Mouse (Mus musculus) kidney, postnatal 14 days (tissue): ENCODE results near the gene Krt79.

Experiments
- DNase-seq: peaks from one replicate; pipeline ENCODE4 v3.0.0; 2022; ENCODE audit warnings: mixed read lengths

The Krt79 gene

GRCm38 (mm10) chr15:101940274-101940829 lies at the start of gene Krt79:
Krt79 (minus strand) TSS chr15:101940324.
- DNase-seq: no peak

- DNase-seq: no peak
These were observed 48.6 kb upstream of the Krt79 start for GRCm38 (mm10) chr15:101988714-101989113.

GRCm38 (mm10) chr15:101988119-101988518 lies 48.0 kb upstream of the Krt79 start:
- DNase-seq: peak; percentile 83

- no peak for DNase-seq
These were observed 44.6 kb upstream of the Krt79 start for GRCm38 (mm10) chr15:101984746-101985145.

- peak; percentile 94 for DNase-seq
These were observed 44.0 kb upstream of the Krt79 start for GRCm38 (mm10) chr15:101983949-101984601.

- DNase-seq: no peak
These were observed 43.3 kb upstream of the Krt79 start for GRCm38 (mm10) chr15:101983315-101983948.

- peak; percentile 88 for DNase-seq
These were observed 40.7 kb upstream of the Krt79 start for GRCm38 (mm10) chr15:101980849-101981248.

GRCm38 (mm10) chr15:101977043-101977726 lies 37.1 kb upstream of the Krt79 start:
- peak; percentile 96 for DNase-seq

GRCm38 (mm10) chr15:101976641-101977040 lies 36.5 kb upstream of the Krt79 start:
- DNase-seq: peak; percentile 34

GRCm38 (mm10) chr15:101976023-101976422 lies 35.9 kb upstream of the Krt79 start:
- peak; percentile 45 for DNase-seq

- no peak for DNase-seq
These were observed 34.1 kb upstream of the Krt79 start for GRCm38 (mm10) chr15:101974083-101974845.

- peak; percentile 95 for DNase-seq
These were observed 33.4 kb upstream of the Krt79 start for GRCm38 (mm10) chr15:101973414-101974077.

- DNase-seq: peak; percentile 62
These were observed 30.4 kb upstream of the Krt79 start for GRCm38 (mm10) chr15:101970536-101970935.

- no peak for DNase-seq
These were observed 26.7 kb upstream of the Krt79 start for GRCm38 (mm10) chr15:101966808-101967207.

- DNase-seq: no peak
These were observed 18.8 kb upstream of the Krt79 start for GRCm38 (mm10) chr15:101958891-101959290.

- DNase-seq: no peak
These were observed 14.1 kb upstream of the Krt79 start, which contains the start of gene Krt78 for GRCm38 (mm10) chr15:101954187-101954586. Krt78 (minus strand) TSS chr15:101954287.

- DNase-seq: no peak
These were observed 12.8 kb upstream of the Krt79 start for GRCm38 (mm10) chr15:101952733-101953474.

GRCm38 (mm10) chr15:101945430-101945829 lies 5.3 kb upstream of the Krt79 start:
- no peak for DNase-seq

- no peak for DNase-seq
These were observed 1.8 kb upstream of the Krt79 start for GRCm38 (mm10) chr15:101941948-101942347.

- peak; percentile 19 for DNase-seq
These were observed 1.4 kb downstream of the Krt79 start for GRCm38 (mm10) chr15:101938600-101939308.

- no peak for DNase-seq
These were observed 7.1 kb downstream of the Krt79 start for GRCm38 (mm10) chr15:101933024-101933423.
